Mouse (Mus musculus): Measurements from ENCODE around the gene Card11. TPM values are rescaled to one million over a fixed set of nuclear protein-coding genes. Genes with fewer than 3 reads are reported as not detected.

Gene Card11
- polyA plus RNA-seq, 1 experiment from 2014 or later, result 0.04 TPM

- Histone ChIP-seq H3K9ac (no peak overlapping the region), H3K9me3 (no peaks in the 10 kb centered on the region), H3K4me3 (replicated peaks) (no peak overlapping the region), H3K36me3 (replicated peaks) (no peaks in the 10 kb centered on the region), H3K27ac (no peak overlapping the region), H3K4me1 (peaks cover 5% of the 10 kb centered on the region; the same call in 1 of the 2 replicates), H3K27me3 (peaks cover 5% of the 10 kb centered on the region; the same call in 1 of the 2 replicates), H3K4me2 (no peak overlapping the region)
- no peak for ATAC-seq (ENCODE audit: low FRiP score)
- 86% methylated on average over 3 of the region's 3 CpGs for WGBS
Measured at GRCm38 (mm10) chr5:140858335-140858734, 142.0 kb downstream of the Card11 start.

- Histone ChIP-seq H3K4me2 (no peak overlapping the region), H3K9me3 (no peaks in the 10 kb centered on the region), H3K27ac (no peak overlapping the region), H3K27me3 (peaks cover 5% of the 10 kb centered on the region; the same call in 1 of the 2 replicates), H3K9ac (no peak overlapping the region), H3K4me3 (replicated peaks) (no peak overlapping the region), H3K36me3 (replicated peaks) (no peaks in the 10 kb centered on the region), H3K4me1 (peaks cover 5% of the 10 kb centered on the region; the same call in 1 of the 2 replicates)
- no peak for ATAC-seq (ENCODE audit: low FRiP score)
- whole genome bisulfite sequencing, result 59% methylated on average over 8 of the region's 8 CpGs
Measured at GRCm38 (mm10) chr5:140857432-140858154, 142.8 kb downstream of the Card11 start.

- H3K27me3 ChIP-seq, result peaks cover 5% of the 10 kb centered on the region; the same call in 1 of the 2 replicates
- H3K9ac ChIP-seq, result no peak overlapping the region
- peaks cover 5% of the 10 kb centered on the region; the same call in 1 of the 2 replicates for H3K4me1 ChIP-seq
- ATAC-seq (ENCODE audit: low FRiP score), result no peak
- H3K36me3 ChIP-seq (replicated peaks), result no peaks in the 10 kb centered on the region
- no peak overlapping the region for H3K4me2 ChIP-seq
- H3K9me3 ChIP-seq, result peaks cover 6% of the 10 kb centered on the region; the same call in 1 of the 2 replicates
- H3K27ac ChIP-seq, result no peak overlapping the region
- 51% methylated on average over 11 of the region's 11 CpGs for WGBS
- H3K4me3 ChIP-seq (replicated peaks), result no peak overlapping the region
Measured at GRCm38 (mm10) chr5:140855909-140856530, 144.4 kb downstream of the Card11 start.

- peaks cover 5% of the 10 kb centered on the region; the same call in 1 of the 2 replicates for H3K4me1 ChIP-seq
- WGBS, result 78% methylated on average over 4 of the region's 4 CpGs
- H3K27me3 ChIP-seq, result peaks cover 2% of the 10 kb centered on the region; the same call in 1 of the 2 replicates
- no peak overlapping the region for H3K9ac ChIP-seq
- no peak overlapping the region for H3K4me2 ChIP-seq
- peaks cover 7% of the 10 kb centered on the region; the same call in 1 of the 2 replicates for H3K9me3 ChIP-seq
- H3K27ac ChIP-seq, result no peak overlapping the region
- H3K36me3 ChIP-seq (replicated peaks), result no peaks in the 10 kb centered on the region
- no peak overlapping the region for H3K4me3 ChIP-seq (replicated peaks)
- no peak for ATAC-seq (ENCODE audit: low FRiP score)
Measured at GRCm38 (mm10) chr5:140854700-140855099, 145.7 kb downstream of the Card11 start.

- Histone ChIP-seq H3K27ac (no peak overlapping the region), H3K9me3 (peaks cover 7% of the 10 kb centered on the region; the same call in 1 of the 2 replicates), H3K36me3 (replicated peaks) (no peaks in the 10 kb centered on the region), H3K4me3 (replicated peaks) (no peak overlapping the region), H3K9ac (no peak overlapping the region), H3K4me1 (peaks cover 5% of the 10 kb centered on the region; the same call in 1 of the 2 replicates), H3K27me3 (no peaks in the 10 kb centered on the region; the same call in 1 of the 2 replicates), H3K4me2 (no peak overlapping the region)
- no peak for ATAC-seq (ENCODE audit: low FRiP score)
- 89% methylated on average over 5 of the region's 5 CpGs for WGBS
Measured at GRCm38 (mm10) chr5:140853723-140854122, 146.7 kb downstream of the Card11 start.

GRCm38 (mm10) chr5:140852435-140852996, 147.9 kb downstream of the Card11 start:
- Histone ChIP-seq H3K27me3 (no peaks in the 10 kb centered on the region), H3K9ac (no peak overlapping the region), H3K4me3 (replicated peaks) (no peak overlapping the region), H3K4me2 (no peak overlapping the region), H3K4me1 (peaks cover 5% of the 10 kb centered on the region; the same call in 1 of the 2 replicates), H3K9me3 (peaks cover 7% of the 10 kb centered on the region; the same call in 1 of the 2 replicates), H3K27ac (no peak overlapping the region), H3K36me3 (replicated peaks) (no peaks in the 10 kb centered on the region)
- ATAC-seq (ENCODE audit: low FRiP score), result no peak
- 79% methylated on average over 12 of the region's 12 CpGs for WGBS

GRCm38 (mm10) chr5:140847300-140847729, 153.1 kb downstream of the Card11 start:
- H3K4me1 ChIP-seq, result no peaks in the 10 kb centered on the region
- H3K27me3 ChIP-seq, result no peaks in the 10 kb centered on the region; the same call in 1 of the 2 replicates
- H3K9ac ChIP-seq, result no peak overlapping the region
- H3K9me3 ChIP-seq, result peaks cover 7% of the 10 kb centered on the region; the same call in 1 of the 2 replicates
- H3K4me3 ChIP-seq (replicated peaks), result no peak overlapping the region
- no peaks in the 10 kb centered on the region for H3K36me3 ChIP-seq (replicated peaks)
- H3K4me2 ChIP-seq, result no peak overlapping the region
- ATAC-seq (ENCODE audit: low FRiP score), result no peak
- WGBS, result 9% methylated on average over 5 of the region's 5 CpGs
- H3K27ac ChIP-seq, result no peak overlapping the region

- Histone ChIP-seq H3K4me2 (no peak overlapping the region), H3K36me3 (replicated peaks) (no peaks in the 10 kb centered on the region), H3K9ac (no peak overlapping the region), H3K27me3 (peaks cover 5% of the 10 kb centered on the region; the same call in 1 of the 2 replicates), H3K9me3 (no peaks in the 10 kb centered on the region), H3K4me1 (no peaks in the 10 kb centered on the region), H3K27ac (no peak overlapping the region), H3K4me3 (replicated peaks) (no peak overlapping the region)
- WGBS, result 84% methylated on average over 4 of the region's 4 CpGs
- no peak for ATAC-seq (ENCODE audit: low FRiP score)
Measured at GRCm38 (mm10) chr5:140841942-140842341, 158.4 kb downstream of the Card11 start.

- H3K36me3 ChIP-seq (replicated peaks), result no peaks in the 10 kb centered on the region
- peak overlapping the region; percentile 47 for H3K4me2 ChIP-seq
- no peak overlapping the region for H3K27ac ChIP-seq
- H3K4me3 ChIP-seq (replicated peaks), result peak overlapping the region; percentile 28; the same call in 1 of the 2 replicates
- WGBS, result 81% methylated on average over 8 of the region's 8 CpGs
- H3K4me1 ChIP-seq, result peaks cover 32% of the 10 kb centered on the region
- no peak for ATAC-seq (ENCODE audit: low FRiP score)
- H3K9me3 ChIP-seq, result no peaks in the 10 kb centered on the region
- H3K27me3 ChIP-seq, result peaks cover 6% of the 10 kb centered on the region; the same call in 1 of the 2 replicates
- no peak overlapping the region for H3K9ac ChIP-seq
Measured at GRCm38 (mm10) chr5:140831064-140831431, 169.3 kb downstream of the Card11 start.

- H3K27ac ChIP-seq, result peak within 1 kb of the TSS; percentile 61; the same call in 1 of the 2 replicates
- peak within 1 kb of the TSS; percentile 70 for H3K9ac ChIP-seq
- peaks cover 32% of the 10 kb centered on the region for H3K4me1 ChIP-seq
- peak; percentile 98 for ATAC-seq (ENCODE audit: low FRiP score)
- H3K36me3 ChIP-seq (replicated peaks), result 0 out of 2 replicates have a peak, but pooled peaks cover 3% of the 10 kb centered on the region
- H3K4me3 ChIP-seq (replicated peaks), result peak within 1 kb of the TSS; percentile 77
- H3K27me3 ChIP-seq, result peaks cover 6% of the 10 kb centered on the region; the same call in 1 of the 2 replicates
- H3K9me3 ChIP-seq, result no peaks in the 10 kb centered on the region
- under 1% methylated on average over 31 of the region's 49 CpGs for WGBS
- peak within 1 kb of the TSS; percentile 96 for H3K4me2 ChIP-seq
Measured at GRCm38 (mm10) chr5:140830314-140831063, 169.9 kb downstream of the Card11 start, which contains the start of gene Gna12. Gna12 (minus strand) TSS chr5:140830431.

- 0 out of 2 replicates have a peak, but pooled peaks cover 6% of the 10 kb centered on the region for H3K36me3 ChIP-seq (replicated peaks)
- under 1% methylated on average over 29 of the region's 58 CpGs for WGBS
- no peak for ATAC-seq (ENCODE audit: low FRiP score)
- H3K27ac ChIP-seq, result peak overlapping the region; percentile 61; the same call in 1 of the 2 replicates
- peak overlapping the region; percentile 96 for H3K4me2 ChIP-seq
- H3K4me1 ChIP-seq, result peaks cover 32% of the 10 kb centered on the region
- peaks cover 6% of the 10 kb centered on the region; the same call in 1 of the 2 replicates for H3K27me3 ChIP-seq
- H3K9me3 ChIP-seq, result no peaks in the 10 kb centered on the region
- peak overlapping the region; percentile 77 for H3K4me3 ChIP-seq (replicated peaks)
- peak overlapping the region; percentile 70 for H3K9ac ChIP-seq
Measured at GRCm38 (mm10) chr5:140829911-140830294, 170.5 kb downstream of the Card11 start.
